Mouse (Mus musculus): ENCODE measurements at regions not wholly inside any gene's neighbourhood (a gene's known extent, or its start where the extent isn't known, plus 50 kb on each side); places are given as distances from the start of the nearest gene placed in this dataset.

GRCm38 (mm10) chr11:44046083-44046482 lies 145.1 kb upstream of the Adra1b start:
- DNase-seq: no peak

- no peak for DNase-seq
Observed at GRCm38 (mm10) chr11:44049253-44049976, 148.4 kb upstream of the Adra1b start.

GRCm38 (mm10) chr11:44052481-44052880 lies 151.5 kb upstream of the Adra1b start:
- no peak for DNase-seq

- DNase-seq: no peak
Observed at GRCm38 (mm10) chr11:44062446-44062845, 161.4 kb upstream of the Adra1b start.

GRCm38 (mm10) chr11:44066176-44066575 lies 165.2 kb upstream of the Adra1b start:
- no peak for DNase-seq

GRCm38 (mm10) chr11:44083716-44084115 lies 182.7 kb upstream of the Adra1b start:
- no peak for DNase-seq

- no peak for DNase-seq
Observed at GRCm38 (mm10) chr11:44086951-44087350, 185.9 kb upstream of the Adra1b start.

- no peak for DNase-seq
Observed at GRCm38 (mm10) chr11:44089514-44089913, 188.5 kb upstream of the Adra1b start.

- no peak for DNase-seq
Observed at GRCm38 (mm10) chr11:44095280-44095679, 194.3 kb upstream of the Adra1b start.

- DNase-seq: no peak
Observed at GRCm38 (mm10) chr11:44103188-44103840, 202.3 kb upstream of the Adra1b start.

GRCm38 (mm10) chr11:44103841-44104191 lies 202.8 kb upstream of the Adra1b start:
- DNase-seq: no peak

GRCm38 (mm10) chr11:44106231-44106630 lies 205.2 kb upstream of the Adra1b start:
- no peak for DNase-seq

GRCm38 (mm10) chr11:44111525-44111924 lies 210.5 kb upstream of the Adra1b start:
- DNase-seq: peak; percentile 69

GRCm38 (mm10) chr11:44127088-44127487 lies 226.1 kb upstream of the Adra1b start:
- DNase-seq: peak; percentile 58

GRCm38 (mm10) chr11:44128481-44128880 lies 227.5 kb upstream of the Adra1b start:
- DNase-seq: peak; percentile 93

- no peak for DNase-seq
Observed at GRCm38 (mm10) chr11:44133244-44133643, 232.2 kb upstream of the Adra1b start.

- peak; percentile 25 for DNase-seq
Observed at GRCm38 (mm10) chr11:44136024-44136423, 235.0 kb upstream of the Adra1b start.

- no peak for DNase-seq
Observed at GRCm38 (mm10) chr11:44142996-44143395, 242.0 kb upstream of the Adra1b start.

- no peak for DNase-seq
Observed at GRCm38 (mm10) chr11:44144477-44144876, 243.5 kb upstream of the Adra1b start.

- no peak for DNase-seq
Observed at GRCm38 (mm10) chr11:44146419-44146818, 245.4 kb upstream of the Adra1b start.

GRCm38 (mm10) chr11:44153576-44153975 lies 246.3 kb upstream of the Il12b start:
- DNase-seq: peak; percentile 82

- peak; percentile 75 for DNase-seq
Observed at GRCm38 (mm10) chr11:44155591-44155990, 244.3 kb upstream of the Il12b start.

- peak; percentile 94 for DNase-seq
Observed at GRCm38 (mm10) chr11:44156081-44156480, 243.8 kb upstream of the Il12b start.

GRCm38 (mm10) chr11:44156490-44157345 lies 243.1 kb upstream of the Il12b start:
- no peak for DNase-seq

All from heart, adult 11 months (tissue).